Mouse (Mus musculus): ENCODE measurements around the gene Cyb561d2. TPM values are rescaled to one million over a fixed set of nuclear protein-coding genes. Genes with fewer than 3 reads are reported as not detected.
"Not testable (repeated sequence)": the region's sequence is repeated elsewhere in the genome, so short reads cannot be mapped to it uniquely, and the experiment has no call there.

Gene Cyb561d2
- polyA plus RNA-seq, 1 experiment from 2014 or later, result 26.2 TPM

DNA sequence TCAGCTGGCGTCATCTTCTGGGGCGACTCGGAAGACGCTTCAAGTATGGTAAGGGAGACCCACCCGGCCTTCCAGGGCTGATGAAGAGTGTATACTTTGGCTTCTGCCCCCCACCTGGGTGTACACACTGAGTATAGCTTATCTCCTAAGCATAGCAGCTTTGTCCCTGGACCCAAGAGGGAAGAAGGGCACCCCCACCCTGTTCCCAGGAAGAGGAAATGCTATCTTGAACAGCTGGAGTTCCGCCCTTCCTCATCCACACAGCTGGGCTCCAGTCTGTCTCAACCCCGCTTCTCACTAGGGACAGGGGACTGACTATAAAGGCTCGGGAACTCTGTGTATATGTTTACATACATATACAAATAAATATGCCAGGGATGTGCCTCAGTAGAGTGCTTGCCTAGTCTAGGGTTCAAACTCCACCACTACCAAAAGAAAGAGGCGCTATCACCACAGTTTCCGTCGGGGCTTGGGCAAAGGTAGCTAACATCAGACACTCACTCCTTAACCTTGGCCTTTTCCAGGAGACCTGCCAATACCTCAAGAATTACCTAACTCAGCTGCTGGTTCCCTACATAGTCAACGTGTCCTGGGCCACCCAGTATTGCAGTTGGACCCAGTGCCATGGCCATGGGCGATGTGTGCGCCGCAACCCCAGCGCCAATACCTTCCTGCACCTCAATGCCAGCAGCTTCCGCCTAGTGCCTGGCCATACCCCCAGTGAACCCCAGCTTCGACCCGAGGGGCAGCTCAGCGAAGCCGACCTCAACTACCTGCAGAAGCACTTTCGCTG is 29.7 kb upstream of the Cyb561d2 start:
- POLR2A ChIA-PET, result interaction anchor here (0.7 kb wide), 1 partner anchor 9 kb away, joined by 3 read pairs; the partner anchor contains the start of gene Tusc2
- in situ Hi-C loops (cut with MboI; ENCODE audit: low pct_unique_long_range_greater_than_20kb), result no loop called here
- DNase-seq (ENCODE audit: low read depth, low spot score), result no peak
- no peak for TF ChIP-seq CTCF (IDR thresholded peaks at IDR 0.05)
- no peak for ATAC-seq
- CTCF ChIA-PET, result interaction anchor here (1.9 to 4.3 kb wide), 2 partner anchors 8 to 72 kb away, joined by 7 to 19 read pairs; partner anchors contain the start of genes Hyal3 and Naa80
- no peaks in the 10 kb centered on the region for H3K27me3 ChIP-seq

- POLR2A ChIA-PET, result interaction anchor here (1.3 kb wide), 1 partner anchor 10 kb away, joined by 8 read pairs; the partner anchor contains the start of gene Hyal3
- TF ChIP-seq CTCF (IDR thresholded peaks at IDR 0.05), result no peak
These were observed 28.9 kb upstream of the Cyb561d2 start for GRCm38 (mm10) chr9:107570845-107571244.

DNA sequence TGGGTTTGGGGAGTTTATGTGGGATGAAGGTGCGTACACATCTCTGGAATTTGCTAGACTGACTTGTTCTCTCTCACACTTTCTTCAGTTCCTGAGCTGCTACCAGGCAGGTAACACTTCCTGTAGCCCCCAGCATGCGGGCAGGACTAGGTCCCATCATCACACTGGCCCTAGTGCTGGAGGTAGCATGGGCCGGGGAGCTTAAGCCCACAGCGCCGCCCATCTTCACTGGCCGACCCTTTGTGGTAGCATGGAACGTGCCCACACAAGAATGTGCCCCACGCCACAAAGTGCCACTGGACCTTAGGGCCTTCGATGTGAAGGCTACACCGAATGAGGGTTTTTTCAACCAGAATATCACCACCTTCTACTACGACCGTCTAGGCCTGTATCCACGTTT is 28.0 kb upstream of the Cyb561d2 start:
- ChIA-PET CTCF (interaction anchor here (0.6 to 4.3 kb wide), 4 partner anchors 10 to 75 kb away, joined by 3 to 19 read pairs (median 6); partner anchors contain the start of genes Hyal3, Ifrd2 and Naa80), POLR2A (interaction anchor here (0.6 to 1.3 kb wide), 3 partner anchors 10 to 165 kb away, joined by 3 to 8 read pairs (median 3); partner anchors contain the start of gene Hyal3)
- DNase-seq (ENCODE audit: low read depth, low spot score) (no peak), ATAC-seq (no peak)
- in situ Hi-C loops (cut with MboI; ENCODE audit: low pct_unique_long_range_greater_than_20kb), result no loop called here
- no peaks in the 10 kb centered on the region for H3K27me3 ChIP-seq
- TF ChIP-seq CTCF (IDR thresholded peaks at IDR 0.05), result no peak

More at GRCm38 (mm10) chr9:107570845-107571244, 28.9 kb upstream of the Cyb561d2 start:
- no peak for ATAC-seq
- CTCF ChIA-PET, result interaction anchor here (4.3 kb wide), 1 partner anchor 9 kb away, joined by 19 read pairs; the partner anchor contains the start of genes Hyal3 and Naa80
- in situ Hi-C loops (cut with MboI; ENCODE audit: low pct_unique_long_range_greater_than_20kb), result no loop called here
- no peak for DNase-seq (ENCODE audit: low read depth, low spot score)
- H3K27me3 ChIP-seq, result no peaks in the 10 kb centered on the region

DNA sequence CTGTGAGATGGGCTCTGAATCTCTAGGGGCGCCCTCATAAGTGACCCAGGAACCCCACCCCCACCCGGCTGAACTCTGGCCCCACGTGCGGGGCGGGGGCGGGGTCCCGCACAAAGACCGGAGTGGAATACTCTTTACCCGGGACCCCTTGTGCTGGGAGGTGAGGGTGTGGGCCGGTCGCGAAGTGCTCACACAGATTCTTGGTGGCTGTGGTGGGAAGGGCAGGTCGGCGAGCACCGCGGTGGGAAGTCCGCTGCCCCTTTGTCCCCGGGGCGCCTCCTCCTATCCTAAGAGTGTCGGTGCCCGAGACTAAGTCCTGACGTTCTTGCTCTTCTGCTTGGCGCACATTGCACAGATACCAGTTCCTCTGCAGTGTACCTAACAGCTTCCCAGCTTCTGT is 27.3 kb upstream of the Cyb561d2 start:
- no peak for TF ChIP-seq CTCF (IDR thresholded peaks at IDR 0.05)
- no peak for DNase-seq (ENCODE audit: low read depth, low spot score)
- ChIA-PET CTCF (interaction anchor here (2.0 to 4.3 kb wide), 3 partner anchors 10 to 76 kb away, joined by 5 to 19 read pairs (median 8); partner anchors contain the start of genes Hyal3, Ifrd2 and Naa80), POLR2A (interaction anchor here (0.6 to 1.3 kb wide), 4 partner anchors 10 to 166 kb away, joined by 3 to 8 read pairs (median 4); partner anchors contain the start of genes Hyal3 and Ifrd2)
- in situ Hi-C loops (cut with MboI; ENCODE audit: low pct_unique_long_range_greater_than_20kb), result no loop called here
- H3K27me3 ChIP-seq, result no peaks in the 10 kb centered on the region
- ATAC-seq, result peak; percentile 13

- peak; percentile 72 for ATAC-seq
- in situ Hi-C loops (cut with MboI; ENCODE audit: low pct_unique_long_range_greater_than_20kb), result no loop called here
- POLR2A ChIA-PET, result interaction anchor here (0.9 to 1.3 kb wide), 3 partner anchors 13 to 72 kb away, joined by 3 to 5 read pairs (median 5); partner anchors contain the start of gene Ifrd2
- no peak for TF ChIP-seq CTCF (IDR thresholded peaks at IDR 0.05)
- CTCF ChIA-PET, result interaction anchor here (2.0 to 4.3 kb wide), 4 partner anchors 11 to 77 kb away, joined by 5 to 19 read pairs (median 8); partner anchors contain the start of genes Hyal3, Ifrd2 and Naa80
- no peak for DNase-seq (ENCODE audit: low read depth, low spot score)
- no peaks in the 10 kb centered on the region for H3K27me3 ChIP-seq
These were observed 26.6 kb upstream of the Cyb561d2 start for GRCm38 (mm10) chr9:107568331-107569261.

DNA sequence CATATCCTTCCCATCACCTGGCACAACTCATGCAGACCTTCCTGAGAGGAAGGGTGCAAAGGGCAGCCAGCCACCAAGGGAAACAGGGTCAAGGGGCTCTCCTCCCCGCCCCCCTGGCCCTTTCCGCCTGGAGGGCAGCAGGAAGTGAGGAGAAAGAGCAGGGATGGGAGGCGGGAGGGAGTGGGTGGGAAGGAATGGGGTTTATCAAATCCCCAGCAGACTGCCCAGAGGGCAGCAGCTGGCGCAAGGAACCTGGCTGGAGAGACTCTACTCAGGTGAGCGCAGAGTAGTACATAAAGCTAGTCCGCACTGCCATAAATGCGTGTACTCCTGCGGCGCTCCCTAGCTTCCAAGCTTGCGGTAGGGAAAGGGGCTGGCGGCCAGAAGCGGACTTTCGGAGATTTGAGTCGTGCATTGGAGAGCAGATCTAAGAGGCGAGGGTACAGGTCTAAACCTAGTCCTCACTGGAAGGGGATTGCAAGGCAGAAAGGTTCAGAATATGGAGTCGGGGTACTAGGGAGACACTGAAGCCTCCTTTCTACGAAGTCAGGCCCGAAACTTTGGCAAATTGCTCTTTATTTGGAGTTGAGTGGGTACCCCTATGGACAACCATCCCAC is 25.8 kb upstream of the Cyb561d2 start, which contains the start of gene Hyal2:
Hyal2 (plus strand) TSS at position 244 of the 618 bp plus-strand sequence.
- TF ChIP-seq CTCF (IDR thresholded peaks at IDR 0.05), result no peak
- POLR2A ChIA-PET, result interaction anchor here (0.9 to 1.0 kb wide), 2 partner anchors 13 to 73 kb away, joined by 3 to 5 read pairs; no protein-coding TSS in a partner anchor
- no peak for DNase-seq (ENCODE audit: low read depth, low spot score)
- ATAC-seq, result no peak
- H3K27me3 ChIP-seq, result no peaks in the 10 kb centered on the region
- CTCF ChIA-PET, result interaction anchor here (2.2 to 4.3 kb wide), 3 partner anchors 11 to 78 kb away, joined by 8 to 19 read pairs (median 8); partner anchors contain the start of genes Hyal3 and Naa80
- in situ Hi-C loops (cut with MboI; ENCODE audit: low pct_unique_long_range_greater_than_20kb), result no loop called here

GRCm38 (mm10) chr9:107566855-107567254 is 24.9 kb upstream of the Cyb561d2 start:
- no peaks in the 10 kb centered on the region for H3K27me3 ChIP-seq
- TF ChIP-seq CTCF (IDR thresholded peaks at IDR 0.05), result no peak
- DNase-seq (ENCODE audit: low read depth, low spot score) (no peak), ATAC-seq (no peak)
- POLR2A ChIA-PET, result interaction anchor here (0.8 to 1.3 kb wide), 2 partner anchors 22 to 700 kb away, joined by 3 to 4 read pairs; no protein-coding TSS in a partner anchor
- in situ Hi-C loops (cut with MboI; ENCODE audit: low pct_unique_long_range_greater_than_20kb), result no loop called here
- CTCF ChIA-PET, result interaction anchor here (0.7 to 2.5 kb wide), 5 partner anchors 10 to 78 kb away, joined by 3 to 9 read pairs (median 3); partner anchors contain the start of genes Hyal3 and Naa80

GRCm38 (mm10) chr9:107566041-107566709 is 24.2 kb upstream of the Cyb561d2 start:
- TF ChIP-seq CTCF (IDR thresholded peaks at IDR 0.05), result no peak
- POLR2A ChIA-PET, result interaction anchor here (1.3 kb wide), 1 partner anchor 23 kb away, joined by 3 read pairs; no protein-coding TSS in a partner anchor
- DNase-seq (ENCODE audit: low read depth, low spot score) (no peak), ATAC-seq (no peak)
- H3K27me3 ChIP-seq, result no peaks in the 10 kb centered on the region
- in situ Hi-C loops (cut with MboI; ENCODE audit: low pct_unique_long_range_greater_than_20kb), result no loop called here
- CTCF ChIA-PET, result interaction anchor here (0.7 to 2.5 kb wide), 11 partner anchors 9 to 79 kb away, joined by 3 to 9 read pairs (median 3); partner anchors contain the start of genes Hyal1, Hyal3 and Naa80

- DNase-seq (ENCODE audit: low read depth, low spot score); in situ Hi-C loops (cut with MboI; ENCODE audit: low pct_unique_long_range_greater_than_20kb); ATAC-seq; H3K27me3 ChIP-seq: not testable (repeated sequence)
- ChIA-PET POLR2A (interaction anchor here (1.1 kb wide), 1 partner anchor 79 kb away, joined by 3 read pairs; no protein-coding TSS in a partner anchor), CTCF (interaction anchor here (0.8 to 2.5 kb wide), 8 partner anchors 9 to 79 kb away, joined by 3 to 9 read pairs (median 4); partner anchors contain the start of genes Hyal1, Hyal3 and Naa80)
These were observed 23.6 kb upstream of the Cyb561d2 start for GRCm38 (mm10) chr9:107565556-107565955.
